Mouse (Mus musculus) regulatory T cell (primary cell): ENCODE measurements at regions not wholly inside any gene's neighbourhood (a gene's known extent, or its start where the extent isn't known, plus 50 kb on each side); places are given as distances from the start of the nearest gene placed in this dataset.

Experiments used
- in situ Hi-C: fragments of 300-600 bp; cut with MboI, MseI; formaldehyde crosslinking; loops from one replicate; pipeline ENCODE4 v1.15.1; 2025; ENCODE audit warnings: high pct_unique_total_duplicates

DNA sequence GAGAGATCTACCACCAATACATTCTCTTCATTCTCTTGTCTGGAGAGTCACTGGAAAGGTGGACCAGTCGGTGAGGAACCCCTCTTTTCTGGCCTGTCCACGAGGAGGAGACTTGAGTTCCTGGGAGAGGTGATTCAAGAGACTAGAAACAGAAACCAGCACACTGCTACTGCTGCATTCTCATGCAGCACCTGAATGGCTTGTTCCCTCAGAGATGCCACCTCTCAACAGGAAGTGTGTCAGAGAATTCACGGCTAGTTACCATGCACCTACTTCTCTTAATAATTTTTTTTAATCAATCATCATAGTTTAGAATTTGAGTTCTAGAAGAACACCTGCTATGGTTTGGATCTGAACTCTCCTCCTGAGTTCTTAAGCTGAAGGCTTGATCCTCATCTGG, 52.0 kb upstream of the Dynlrb2 start:
- in situ Hi-C loops = no loop called here

DNA sequence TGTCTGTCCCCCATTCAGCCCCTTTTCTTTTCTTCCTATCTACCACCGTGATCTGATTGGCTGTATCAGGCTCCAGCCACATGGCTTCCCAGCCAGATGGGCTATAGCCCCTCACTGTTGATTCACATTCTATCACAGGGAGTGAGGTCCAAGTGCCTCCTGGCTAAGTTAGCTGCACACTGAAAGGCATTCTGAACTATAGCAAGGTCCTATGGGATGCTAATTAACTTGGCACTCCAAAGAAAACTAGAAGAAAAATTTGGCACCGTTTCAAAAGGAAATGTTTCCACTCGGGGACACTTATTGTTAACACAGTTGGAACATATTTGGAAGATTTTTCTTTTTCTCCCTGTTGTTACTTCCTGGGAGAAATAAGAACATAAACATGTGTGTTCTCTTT, 53.4 kb upstream of the Dynlrb2 start:
- in situ Hi-C loops = no loop called here

DNA sequence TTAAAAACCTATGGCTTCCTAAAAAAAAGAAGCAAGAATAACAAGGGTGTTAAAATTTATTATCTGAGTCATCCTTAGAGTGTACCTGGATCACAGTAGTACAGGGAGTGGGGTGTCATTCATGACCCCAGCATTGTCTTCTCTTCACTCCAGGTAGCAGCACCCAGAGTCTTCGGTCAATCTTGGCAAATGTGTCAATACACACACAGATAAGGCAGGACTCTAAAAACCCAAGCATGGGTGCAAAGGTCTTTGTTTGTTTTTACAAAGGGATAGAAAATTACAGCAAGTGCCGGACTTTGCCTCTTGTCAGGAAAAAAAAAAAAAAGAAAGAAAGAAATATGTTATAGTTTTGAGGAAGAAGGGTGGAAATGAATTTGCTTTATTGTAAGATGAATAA, 57.3 kb upstream of the Dynlrb2 start:
- in situ Hi-C loops = no loop called here

- in situ Hi-C loops = no loop called here
Measured at GRCm38 (mm10) chr8:116442827-116443226, 61.9 kb upstream of the Dynlrb2 start.

DNA sequence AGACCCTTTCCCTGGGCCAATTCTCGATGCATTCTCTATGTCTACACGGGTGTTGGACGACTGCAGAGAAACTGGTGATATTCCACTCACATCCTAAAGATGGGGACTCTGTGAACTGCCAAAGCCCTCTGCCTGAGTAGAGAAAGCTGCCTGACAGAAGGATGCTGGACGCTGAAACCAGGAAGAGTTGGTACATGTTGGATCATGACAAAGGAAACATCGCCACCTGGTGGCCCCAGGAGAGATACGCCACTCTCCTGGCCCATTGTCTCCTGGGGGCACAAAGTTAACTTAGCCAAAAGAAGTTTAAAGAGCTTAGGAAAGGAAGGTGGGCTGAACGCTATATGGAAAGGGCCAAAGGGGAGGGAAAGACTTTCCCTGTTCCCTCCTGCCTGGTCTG, 65.9 kb upstream of the Dynlrb2 start:
- in situ Hi-C loops = no loop called here

DNA sequence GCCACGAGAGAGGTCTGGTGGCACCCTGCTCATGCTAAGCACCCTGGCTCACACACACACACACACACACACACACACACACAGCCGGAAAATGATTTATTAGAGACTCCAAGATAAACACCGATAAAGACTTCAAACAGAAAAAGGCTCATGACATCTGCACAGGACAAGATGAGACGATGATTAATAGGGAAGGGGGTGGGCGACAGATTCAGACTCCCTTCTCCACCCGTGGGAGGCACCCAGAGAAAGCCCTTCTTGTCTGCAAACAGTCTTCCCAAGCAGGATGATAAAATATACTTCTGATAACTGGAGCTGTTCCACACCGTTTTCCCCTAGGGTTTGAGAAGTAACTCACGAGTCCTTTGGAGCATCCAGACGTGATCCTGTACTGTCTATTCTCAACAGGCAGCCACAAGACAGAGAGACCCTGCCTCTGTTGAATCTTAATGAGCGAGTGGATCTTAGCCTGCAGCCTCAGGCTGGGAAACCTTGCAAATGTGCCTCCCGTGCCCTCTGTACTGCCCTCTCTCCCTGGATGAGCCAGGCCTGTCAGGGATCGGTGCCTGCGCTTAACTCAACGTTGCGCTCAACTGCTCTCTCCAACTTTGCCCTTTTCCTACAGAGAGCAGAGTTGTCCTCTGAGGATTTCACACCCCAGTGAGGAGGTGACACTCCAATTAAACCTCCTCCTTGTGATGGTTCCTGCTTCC, 69.3 kb upstream of the Dynlrb2 start:
- in situ Hi-C loops = no loop called here

GRCm38 (mm10) chr8:116430051-116430450, 74.7 kb upstream of the Dynlrb2 start:
- in situ Hi-C loops = no loop called here

DNA sequence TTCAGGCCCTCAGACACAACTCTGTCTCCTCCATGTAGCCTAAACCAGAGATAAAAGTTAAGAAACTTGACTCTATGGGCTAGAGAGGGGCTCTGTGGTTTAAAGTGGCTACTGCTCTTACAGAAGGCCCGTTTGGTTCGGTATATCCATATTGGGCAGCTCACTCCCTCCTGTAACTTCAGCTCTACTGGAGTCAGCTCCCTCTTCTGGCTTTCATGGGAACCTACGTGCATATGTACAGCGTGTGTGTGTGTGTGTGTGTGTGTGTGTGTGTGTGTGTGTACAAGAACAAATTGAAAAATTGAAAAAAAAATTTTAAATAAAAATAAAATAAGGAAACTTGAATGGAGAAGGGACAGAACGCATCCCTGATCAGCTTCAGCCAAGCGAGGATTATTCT, 75.1 kb upstream of the Dynlrb2 start:
- in situ Hi-C loops = no loop called here

DNA sequence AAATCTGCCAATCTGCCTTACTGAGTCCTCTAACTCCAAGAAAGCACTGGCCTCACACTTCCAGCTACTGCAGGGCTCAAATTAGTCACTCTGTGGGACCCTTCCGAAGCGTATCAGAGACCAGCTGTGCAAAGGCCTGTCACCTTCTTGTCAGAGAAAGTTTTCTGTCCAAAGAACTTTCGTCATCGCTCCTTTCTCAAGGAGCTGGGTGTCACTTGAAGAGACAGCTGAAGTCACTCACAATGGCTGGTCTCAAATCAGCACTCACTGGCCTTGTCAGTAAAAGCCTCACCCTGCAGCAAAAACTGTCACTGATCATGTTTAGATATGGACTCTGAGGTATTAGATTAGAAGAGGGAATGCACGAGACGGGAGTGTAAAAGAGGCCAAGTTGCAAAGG, 81.9 kb upstream of the Dynlrb2 start:
- in situ Hi-C loops = no loop called here

DNA sequence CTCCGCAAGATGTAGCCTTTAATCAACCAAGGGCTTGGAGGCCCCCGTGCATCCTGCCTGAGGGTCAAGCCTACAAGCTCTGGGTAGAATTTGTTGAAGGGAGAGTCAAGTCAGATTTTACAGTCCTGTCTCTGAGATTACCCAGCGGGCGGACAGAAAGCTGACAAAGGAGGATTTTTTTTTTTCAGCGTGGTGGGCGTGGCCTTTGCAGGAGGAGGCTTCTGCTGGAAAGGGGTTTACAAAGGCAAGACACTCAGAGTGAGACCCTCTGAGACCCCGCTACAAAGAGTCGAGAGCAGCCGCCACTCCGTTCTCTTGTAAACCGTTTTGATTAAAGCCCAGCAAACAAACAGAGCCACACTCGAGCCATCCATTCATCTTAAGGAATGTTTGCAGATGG, 92.1 kb upstream of the Dynlrb2 start:
- in situ Hi-C loops = no loop called here

DNA sequence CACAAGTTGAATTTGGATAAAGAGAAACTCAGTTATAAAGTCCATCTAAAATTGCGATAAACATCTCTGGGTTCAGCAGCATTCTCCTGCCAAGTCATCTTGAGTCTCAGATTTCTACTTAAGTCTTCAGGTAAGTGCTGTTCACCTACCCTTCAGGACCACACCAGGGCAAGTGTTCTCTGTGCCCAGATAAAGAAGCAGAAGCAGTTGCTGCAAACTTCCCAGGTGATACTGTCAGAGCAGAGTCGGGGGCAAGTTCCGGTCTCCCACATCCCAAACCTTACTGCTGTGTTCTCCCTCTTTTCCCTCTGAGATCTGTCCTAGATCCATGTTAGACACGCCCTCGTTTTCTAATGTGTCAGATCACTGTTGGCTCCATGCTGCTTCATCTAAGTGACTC, 94.7 kb upstream of the Dynlrb2 start:
- in situ Hi-C loops = no loop called here

DNA sequence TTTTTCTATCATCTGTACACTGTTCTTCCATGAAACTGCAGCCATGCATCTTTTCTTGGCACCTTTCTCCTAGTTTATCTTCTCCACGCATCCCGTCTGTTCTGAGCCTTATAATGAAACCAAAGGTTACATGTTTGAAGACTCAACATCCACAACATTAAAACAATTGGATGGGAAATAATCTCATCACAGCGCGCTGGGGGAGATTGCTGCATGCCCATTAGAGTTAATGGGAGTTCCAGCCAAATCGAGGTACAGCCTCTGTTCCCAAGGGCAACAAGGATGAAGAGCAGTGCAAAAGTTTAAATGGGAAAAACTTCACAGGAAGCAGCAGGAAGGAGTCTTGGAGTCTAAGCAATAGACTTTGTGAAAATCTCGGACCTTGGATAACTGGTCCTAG, 95.8 kb upstream of the Dynlrb2 start:
- in situ Hi-C loops = no loop called here

DNA sequence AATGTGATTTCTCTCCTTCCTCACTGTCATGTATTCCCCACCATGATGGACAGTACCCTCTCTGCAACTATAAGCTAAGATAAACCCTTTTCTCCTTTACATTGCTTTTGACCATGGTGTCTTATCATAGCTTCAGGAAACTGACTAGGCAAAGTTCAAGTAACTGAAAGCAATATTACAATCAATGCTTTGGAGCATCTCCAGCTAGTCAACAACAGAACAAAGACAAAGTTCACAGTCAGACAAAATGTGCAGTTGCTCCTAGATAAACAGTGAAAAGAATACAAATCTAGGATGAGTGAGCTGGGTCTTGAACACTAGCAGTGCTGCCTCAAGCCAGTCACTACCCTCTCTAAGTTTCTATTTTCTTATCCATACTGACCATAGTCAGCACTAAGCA, 100.2 kb upstream of the Dynlrb2 start:
- in situ Hi-C loops = no loop called here

DNA sequence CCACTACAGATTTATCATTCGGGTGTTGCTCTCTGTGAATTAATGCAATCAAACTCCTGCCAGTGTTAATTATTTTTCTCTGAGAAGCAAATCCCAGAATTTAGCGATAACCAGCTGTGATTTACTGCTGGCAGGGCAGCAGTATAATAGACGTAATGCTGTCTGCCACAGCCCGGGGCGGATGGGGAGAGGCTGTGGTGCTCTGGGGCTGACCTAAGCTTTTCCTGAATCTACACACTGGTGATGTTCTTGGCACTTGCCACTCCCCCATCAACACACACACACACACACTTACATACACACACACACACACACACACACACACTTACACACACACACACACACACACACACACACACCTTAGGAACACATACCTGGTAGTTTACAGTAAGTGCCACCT, 101.4 kb upstream of the Dynlrb2 start:
- in situ Hi-C loops = no loop called here

DNA sequence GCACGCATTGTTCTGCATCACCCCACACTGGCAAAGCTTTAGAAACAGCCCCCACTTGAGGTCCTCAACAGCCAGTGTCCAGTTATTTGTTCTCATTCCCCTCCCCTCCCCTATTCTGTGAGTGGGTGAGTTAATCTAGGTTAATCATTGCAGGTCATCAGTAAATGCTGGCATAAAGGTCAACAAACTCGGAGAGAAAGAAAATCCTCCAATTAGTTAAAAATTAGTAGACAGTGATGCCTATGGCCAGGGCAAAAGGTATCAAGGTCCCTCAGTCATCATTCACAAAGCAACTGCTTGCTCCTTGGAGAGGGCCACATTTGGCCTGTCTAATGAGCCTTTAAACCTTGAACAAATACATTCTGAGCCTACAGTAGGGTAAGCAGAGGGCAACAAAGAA, 105.3 kb upstream of the Dynlrb2 start:
- in situ Hi-C loops = no loop called here

DNA sequence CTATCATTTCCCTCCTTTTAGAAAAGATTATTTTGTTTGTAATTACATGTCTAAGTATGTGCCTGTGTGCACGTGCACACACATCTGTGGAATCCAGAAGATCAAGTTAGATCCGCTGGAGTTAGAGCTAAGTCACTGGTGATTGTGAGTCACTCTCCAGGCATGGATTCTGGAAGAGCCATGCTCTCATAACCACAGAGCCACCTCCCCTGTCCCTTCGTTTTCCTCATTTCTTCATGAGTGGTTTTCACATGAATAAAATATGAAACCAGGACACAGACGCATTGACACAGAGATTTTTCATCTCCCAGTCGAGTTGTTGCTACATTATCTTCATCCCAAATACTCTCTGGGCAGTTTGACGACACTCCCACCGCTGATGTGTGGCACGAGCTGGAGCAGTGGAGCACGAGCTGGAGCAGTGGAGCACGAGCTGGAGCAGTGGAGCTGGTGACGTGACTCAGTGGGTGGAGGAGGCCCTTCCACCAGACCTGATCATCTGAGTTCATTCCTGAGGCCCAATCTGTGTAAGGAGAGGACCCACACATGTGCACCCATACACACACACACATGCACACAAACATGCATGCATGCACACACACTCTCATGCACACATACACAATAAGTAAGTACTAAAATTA, 106.1 kb upstream of the Dynlrb2 start:
- in situ Hi-C loops = no loop called here

DNA sequence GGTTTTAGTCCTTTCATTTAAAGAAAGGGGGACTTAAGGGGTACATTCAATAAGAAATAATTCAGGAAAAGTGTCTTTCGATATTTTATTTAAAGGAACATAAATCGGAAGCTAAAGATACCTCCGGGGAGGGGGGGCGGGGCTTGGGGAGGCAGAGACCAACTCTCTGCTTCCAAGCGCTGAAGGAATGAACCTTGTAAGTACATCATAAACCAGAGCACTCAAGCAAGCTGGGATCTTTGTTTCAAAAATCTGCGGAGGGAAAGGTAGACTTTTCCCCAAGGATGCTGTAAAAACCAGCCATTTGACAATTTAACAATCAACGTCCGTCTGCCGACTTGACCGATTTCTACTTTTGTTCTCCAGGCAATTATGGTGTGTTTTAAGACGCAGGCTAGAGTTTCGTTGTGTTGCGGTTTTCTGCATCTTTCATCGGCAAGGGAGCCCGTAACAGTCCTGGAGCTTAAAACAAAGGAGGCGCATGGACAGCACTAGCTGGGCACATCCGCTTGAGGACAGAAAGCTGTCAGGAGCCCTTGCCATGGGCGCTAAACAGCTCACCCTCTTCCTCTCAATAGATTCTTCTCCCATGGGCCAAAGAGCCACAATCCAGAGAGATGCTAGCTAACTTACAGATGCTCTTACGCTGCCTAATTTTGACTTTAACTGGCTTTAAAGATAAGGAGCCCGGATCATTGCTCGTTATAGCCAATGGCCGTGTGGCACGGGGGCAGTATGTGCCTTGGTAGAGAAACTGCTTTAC, 119.4 kb upstream of the Dynlrb2 start:
- in situ Hi-C loops = no loop called here

DNA sequence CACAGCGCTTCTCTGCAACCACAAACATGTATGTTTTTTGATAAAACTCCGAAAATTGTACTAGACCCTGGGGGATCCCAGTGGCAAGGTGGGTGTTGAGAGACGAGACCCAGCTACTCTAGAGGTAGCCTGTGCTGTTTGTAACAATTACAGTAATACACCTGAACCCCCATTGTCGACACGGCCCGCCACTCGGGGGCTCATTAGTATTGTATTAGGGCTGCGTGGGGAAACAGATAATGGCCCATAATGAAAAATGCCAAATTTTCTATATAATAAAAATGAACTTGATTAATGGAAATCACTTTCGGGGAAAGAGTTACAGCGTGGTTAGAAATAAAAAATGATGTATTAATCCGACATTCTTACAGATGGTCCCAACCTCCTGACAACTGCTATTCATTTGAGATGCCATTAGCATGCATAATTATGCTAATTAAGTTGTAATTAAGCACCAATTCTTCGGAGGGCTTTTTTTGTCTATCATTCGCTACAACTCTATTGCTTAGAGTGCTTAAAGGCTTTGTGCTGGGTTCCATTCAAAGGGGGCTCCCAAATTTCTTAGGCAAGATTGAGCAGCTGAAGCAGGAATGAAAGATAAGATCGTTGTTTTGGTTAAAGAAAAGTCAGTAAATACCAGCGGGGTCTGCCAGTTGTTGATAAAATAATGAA, 120.2 kb upstream of the Dynlrb2 start:
- in situ Hi-C loops = no loop called here

GRCm38 (mm10) chr8:116383495-116384417, 121.0 kb upstream of the Dynlrb2 start:
- in situ Hi-C loops = no loop called here

DNA sequence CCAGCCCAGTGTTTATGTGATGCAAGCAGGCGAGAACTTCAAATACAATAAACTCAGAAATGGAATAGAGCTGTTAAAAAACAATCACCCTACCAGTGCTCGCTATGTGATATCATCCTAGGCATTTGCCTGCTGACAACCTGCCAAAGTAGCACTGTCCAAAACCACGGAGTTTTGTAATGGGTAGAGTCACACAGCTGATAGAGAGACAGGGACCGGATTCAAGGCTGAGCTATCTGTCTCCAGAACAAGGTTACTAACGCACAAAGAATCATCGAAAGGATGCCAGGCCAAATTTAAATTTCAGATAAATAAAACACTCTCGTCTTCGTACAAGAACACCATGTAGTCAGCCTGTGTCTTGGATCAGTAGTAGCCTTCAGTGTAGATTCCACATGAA, 121.7 kb upstream of the Dynlrb2 start:
- in situ Hi-C loops = no loop called here

GRCm38 (mm10) chr8:116380601-116381000, 124.2 kb upstream of the Dynlrb2 start:
- in situ Hi-C loops = no loop called here
